Mouse (Mus musculus) heart, adult 2 months (tissue): ENCODE measurements around the gene Fgf23.

ENCODE experiments used
- CTCF ChIP-seq: fragments of 200-600 bp; IDR thresholded peaks from 2 replicates; pipeline ENCODE4 v1.8.1; 2022; ENCODE audit warnings: antibody characterized with exemption, mild to moderate bottlenecking, moderate library complexity
- EP300 ChIP-seq: fragments of 200-500 bp; IDR thresholded peaks from 2 replicates; pipeline ENCODE4 v1.6.1; 2011; ENCODE audit warnings: low read depth, low read length, control low read depth; ENCODE audit not compliant: insufficient read depth
- POLR2A ChIP-seq: fragments of 200-500 bp; IDR thresholded peaks from 2 replicates; pipeline ENCODE4 v1.6.1; 2011; ENCODE audit warnings: mild to moderate bottlenecking, low read depth, low read length, control low read depth; ENCODE audit not compliant: insufficient read depth

DNA sequence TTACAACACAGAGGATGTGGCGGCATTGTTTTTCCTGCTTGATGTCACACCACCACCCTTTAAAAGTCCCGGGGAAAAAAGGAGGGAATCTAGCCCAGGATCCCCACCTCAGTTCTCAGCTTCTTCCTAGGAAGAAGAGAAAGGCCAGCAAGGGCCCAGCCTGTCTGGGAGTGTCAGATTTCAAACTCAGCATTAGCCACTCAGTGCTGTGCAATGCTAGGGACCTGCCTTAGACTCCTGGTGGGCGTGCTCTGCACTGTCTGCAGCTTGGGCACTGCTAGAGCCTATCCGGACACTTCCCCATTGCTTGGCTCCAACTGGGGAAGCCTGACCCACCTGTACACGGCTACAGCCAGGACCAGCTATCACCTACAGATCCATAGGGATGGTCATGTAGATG lies at the start of gene Fgf23:
- TF ChIP-seq POLR2A (no peak), CTCF (no peak), EP300 (no peak)
